Mouse (Mus musculus) layer of hippocampus, adult 18-20 months (tissue): ENCODE data around the gene Gm8050. TPM values are rescaled to one million over a fixed set of nuclear protein-coding genes. Genes with fewer than 3 reads are reported as not detected.
"Not testable (repeated sequence)": the region's sequence is repeated elsewhere in the genome, so short reads cannot be mapped to it uniquely, and the experiment has no call there.

Experiments used
- DNase-seq, 2 experiments: peaks; one replicate each; pipeline ENCODE4 v3.0.0; 2022; ENCODE audit warnings: low spot score in 2 of 2
- long read RNA-seq: library from polyadenylated mRNA; stranded (forward); transcript quantifications from one replicate; pipeline ENCODE4 v2.0.0, GENCODE M21; 2021
- total RNA-seq, 2 experiments: library from RNA; stranded (reverse); gene quantifications; 2 replicates each; pipeline ENCODE4 v1.2.3; 2021

Gm8050 gene
- total RNA-seq, result not detected
- long read RNA-seq, result 0 reads

DNA sequence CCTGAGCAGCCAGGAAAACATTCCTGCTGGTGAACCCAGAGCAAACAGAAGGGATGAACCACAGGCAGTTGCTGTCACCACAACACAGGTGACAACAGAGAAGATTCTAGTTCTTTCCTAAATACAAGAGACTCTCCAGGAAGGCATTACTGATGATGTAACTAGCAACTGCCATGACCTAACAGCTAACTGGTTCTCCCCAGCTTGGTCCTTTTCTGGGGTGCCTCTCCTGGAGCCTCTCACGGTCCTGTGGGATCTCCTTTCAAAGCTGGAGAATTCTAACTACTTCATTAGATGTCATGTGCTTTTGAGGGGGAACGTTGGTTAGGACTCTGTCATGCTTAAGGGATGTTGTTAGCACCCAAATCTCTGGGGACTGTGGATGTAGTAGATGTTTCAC, at the start of gene Gm8050:
Gene Gm8050 (minus strand): TSS at position 101 of the 400 bp plus-strand sequence.
- DNase-seq, result not testable (repeated sequence)

DNA sequence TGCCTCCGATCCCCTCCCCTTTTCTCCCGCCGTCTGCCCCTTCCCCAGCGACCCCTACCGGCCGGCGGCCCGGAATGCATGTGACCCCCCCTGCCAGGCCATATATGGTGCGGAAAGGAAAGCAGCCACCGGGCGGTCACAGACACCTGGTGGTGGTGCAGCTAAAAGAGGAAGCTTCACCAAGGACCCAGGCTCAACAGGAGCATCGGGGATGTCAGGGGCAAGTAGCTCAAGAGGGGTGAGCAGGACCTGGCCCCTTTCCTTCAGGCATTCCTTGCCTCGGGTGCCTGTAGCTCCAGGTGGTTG, 37.1 kb upstream of the Gm8050 start:
- DNase-seq, result peak in 1 of 2 experiments; percentile 1

DNA sequence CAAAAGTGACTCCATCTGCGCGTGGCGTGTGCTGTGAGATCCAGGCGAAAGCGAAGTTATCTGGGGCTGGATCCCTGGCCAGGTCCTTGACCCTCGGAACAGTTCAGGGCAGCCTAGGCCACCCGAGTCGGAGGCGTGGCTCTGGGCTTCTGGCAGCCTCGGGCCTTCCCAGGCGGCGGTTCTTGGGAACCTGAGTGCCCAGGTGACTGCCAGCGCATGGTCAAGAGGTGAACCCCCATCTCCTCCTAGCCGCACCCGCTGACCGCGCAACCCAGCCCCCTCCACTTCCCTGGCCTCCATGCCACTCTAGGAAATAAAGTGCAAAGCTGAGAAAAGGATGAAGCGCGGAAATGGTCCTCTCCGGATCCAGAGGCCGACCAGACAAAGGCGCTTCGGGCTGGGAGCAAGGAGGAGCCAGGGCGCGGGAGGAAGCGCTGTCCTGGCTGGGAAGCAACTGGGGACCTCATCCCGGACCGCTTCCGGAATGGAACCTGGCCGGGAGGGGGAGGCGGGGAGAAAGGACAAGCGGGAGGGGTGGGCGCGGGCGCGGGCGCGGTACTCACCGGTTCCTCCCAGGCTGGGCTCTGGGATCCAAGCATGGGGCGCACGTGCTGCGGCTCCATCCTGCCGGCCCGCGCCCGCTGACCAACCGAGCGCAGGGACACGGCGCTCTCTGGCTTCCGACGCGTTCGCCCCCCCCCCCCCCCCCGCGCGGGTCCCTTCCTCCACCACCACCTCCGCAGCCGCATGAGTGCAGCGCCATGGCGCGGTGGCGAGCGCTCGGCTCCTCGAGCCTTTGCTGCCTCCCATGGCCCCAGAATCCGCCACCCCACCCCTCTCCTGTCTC, 36.6 kb upstream of the Gm8050 start:
- peak in 1 of 2 experiments; percentile 2 for DNase-seq

DNA sequence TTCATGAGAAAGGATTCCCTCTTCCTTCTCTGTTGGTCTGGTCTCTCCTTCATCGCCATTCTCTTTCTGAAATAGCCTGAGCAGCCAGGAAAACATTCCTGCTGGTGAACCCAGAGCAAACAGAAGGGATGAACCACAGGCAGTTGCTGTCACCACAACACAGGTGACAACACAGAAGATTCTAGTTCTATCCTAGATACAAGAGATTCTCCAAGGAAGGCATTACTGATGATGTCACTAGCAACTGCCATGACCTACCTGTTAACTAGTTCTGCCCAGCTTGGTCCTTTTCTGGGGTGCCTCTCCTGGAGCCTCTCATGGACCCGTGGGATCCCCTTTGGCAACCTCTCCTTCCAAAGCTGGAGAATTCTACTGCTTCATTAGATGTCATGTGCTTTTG, 22.2 kb upstream of the Gm8050 start, which contains the start of gene Gm3636:
Gene Gm3636 (minus strand): TSS at position 101 of the 400 bp plus-strand sequence.
- DNase-seq, result not testable (repeated sequence)

DNA sequence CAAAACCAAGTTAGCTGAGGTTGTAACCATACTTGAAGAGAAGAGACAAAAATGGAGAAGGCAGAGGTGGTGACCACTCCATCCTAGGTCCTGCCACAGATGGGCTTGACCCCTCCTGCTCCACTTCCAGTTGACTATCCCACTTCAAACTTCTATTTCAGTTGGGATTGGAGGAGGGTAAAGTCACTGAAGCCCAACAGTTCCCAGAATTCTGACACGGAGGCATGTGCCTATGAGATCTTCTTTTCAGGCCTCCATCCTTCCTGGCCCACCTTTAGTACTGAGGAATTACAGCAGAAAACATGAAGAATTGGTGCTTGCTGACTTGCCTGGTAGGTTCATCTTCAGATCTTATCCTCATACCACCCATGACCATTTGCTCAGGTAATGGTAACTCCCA, 36.0 kb downstream of the Gm8050 start, which contains the start of gene Gm10251:
Gene Gm10251 (minus strand): TSS at position 101 of the 400 bp plus-strand sequence.
- not testable (repeated sequence) for DNase-seq

Other genes with a start within 250 kb of the Gm8050 start
- gene Gm8356, start 183.0 kb downstream of the Gm8050 start, total RNA-seq, result not detected
- under 1 TPM; 0.41 to 0.62 TPM for gene Gm3629, start 129.6 kb downstream of the Gm8050 start, total RNA-seq
- not detected for gene Gm3460, start 97.8 kb downstream of the Gm8050 start, total RNA-seq
- gene Gm10251, start 36.1 kb downstream of the Gm8050 start, total RNA-seq, result not detected
- gene Gm3636, start 22.1 kb upstream of the Gm8050 start, total RNA-seq, result 1 to 10 TPM; 3.9 to 4.3 TPM
- not detected for gene Gm8362, start 54.2 kb upstream of the Gm8050 start, total RNA-seq
- under 1 TPM; 0.20 to 0.32 TPM for gene Gm3642, start 120.1 kb upstream of the Gm8050 start, total RNA-seq
- gene Gm3667, start 169.7 kb upstream of the Gm8050 start, total RNA-seq, result 1 to 10 TPM in 1 of 2 experiments, under 1 TPM in 1; 0.81 to 1.9 TPM